Mouse (Mus musculus): ENCODE results near the gene Slc45a1. TPM values are rescaled to one million over a fixed set of nuclear protein-coding genes. Genes with fewer than 3 reads are reported as not detected.
A peak's percentile ranks its signal among the peaks of the same experiment; 100 is the strongest.

Gene Slc45a1
- polyA plus RNA-seq, 1 experiment from 2014 or later = 1.2 TPM

- no peak for DNase-seq (ENCODE audit: low spot score)
- WGBS = 42% methylated on average over 3 of the region's 3 CpGs
- H3K4me3 ChIP-seq (ENCODE audit: low read depth, low read length) = no peak overlapping the region
- H3K9ac ChIP-seq (ENCODE audit: low read depth, low read length) = peak overlapping the region; percentile 45
- no peaks in the 10 kb centered on the region for H3K9me3 ChIP-seq (ENCODE audit: control insufficient read depth, low read length)
- H3K27ac ChIP-seq (replicated peaks; ENCODE audit: low read depth, low read length) = peak overlapping the region; percentile 69
- H3K27me3 ChIP-seq (replicated peaks; ENCODE audit: control insufficient read depth, insufficient read depth, low read length) = no peaks in the 10 kb centered on the region
- peak overlapping the region; percentile 40 for H3K4me2 ChIP-seq (ENCODE audit: low read depth, low read length)
- H3K4me1 ChIP-seq (ENCODE audit: control insufficient read depth, insufficient read depth, low read length) = peaks cover 42% of the 10 kb centered on the region
- peak; percentile 61; the same call in 1 of the 2 replicates for ATAC-seq (ENCODE audit: low read depth)
- no peaks in the 10 kb centered on the region for H3K36me3 ChIP-seq (ENCODE audit: control insufficient read depth, insufficient read depth, low read length)
These were observed 68.2 kb downstream of the Slc45a1 start for GRCm38 (mm10) chr4:150583777-150584135.

GRCm38 (mm10) chr4:150582966-150583776 lies 68.8 kb downstream of the Slc45a1 start:
- H3K9me3 ChIP-seq (ENCODE audit: control insufficient read depth, low read length) = no peaks in the 10 kb centered on the region
- H3K4me1 ChIP-seq (ENCODE audit: control insufficient read depth, insufficient read depth, low read length) = peaks cover 40% of the 10 kb centered on the region
- peak; percentile 87 for DNase-seq (ENCODE audit: low spot score)
- H3K4me2 ChIP-seq (ENCODE audit: low read depth, low read length) = peak overlapping the region; percentile 40
- H3K4me3 ChIP-seq (ENCODE audit: low read depth, low read length) = no peak overlapping the region
- no peaks in the 10 kb centered on the region for H3K27me3 ChIP-seq (replicated peaks; ENCODE audit: control insufficient read depth, insufficient read depth, low read length)
- ATAC-seq (ENCODE audit: low read depth) = peak; percentile 92
- peak overlapping the region; percentile 45 for H3K9ac ChIP-seq (ENCODE audit: low read depth, low read length)
- H3K36me3 ChIP-seq (ENCODE audit: control insufficient read depth, insufficient read depth, low read length) = no peaks in the 10 kb centered on the region
- WGBS = 6% methylated on average over 12 of the region's 13 CpGs
- peak overlapping the region; percentile 69 for H3K27ac ChIP-seq (replicated peaks; ENCODE audit: low read depth, low read length)

- H3K36me3 ChIP-seq (ENCODE audit: control insufficient read depth, insufficient read depth, low read length) = peaks cover 5% of the 10 kb centered on the region; the same call in 1 of the 2 replicates
- H3K4me1 ChIP-seq (ENCODE audit: control insufficient read depth, insufficient read depth, low read length) = peaks cover 33% of the 10 kb centered on the region
- H3K4me3 ChIP-seq (ENCODE audit: low read depth, low read length) = no peak overlapping the region
- no peak overlapping the region for H3K4me2 ChIP-seq (ENCODE audit: low read depth, low read length)
- no peak overlapping the region for H3K9ac ChIP-seq (ENCODE audit: low read depth, low read length)
- 65% methylated on average over 10 of the region's 10 CpGs for WGBS
- H3K27ac ChIP-seq (replicated peaks; ENCODE audit: low read depth, low read length) = peak overlapping the region; percentile 61
- no peaks in the 10 kb centered on the region for H3K27me3 ChIP-seq (replicated peaks; ENCODE audit: control insufficient read depth, insufficient read depth, low read length)
- DNase-seq (ENCODE audit: low spot score) = no peak
- no peaks in the 10 kb centered on the region for H3K9me3 ChIP-seq (ENCODE audit: control insufficient read depth, low read length)
- ATAC-seq (ENCODE audit: low read depth) = no peak
These were observed 69.8 kb downstream of the Slc45a1 start for GRCm38 (mm10) chr4:150581931-150582723.

Other genes with a start within 250 kb of the Slc45a1 start
- 25.5 and 26.7 TPM in 2 replicates for gene Errfi1, start 201.7 kb upstream of the Slc45a1 start, polyA plus RNA-seq (2014; fragmentation: Nextera tagmentation; extraction: Ambion mirVana)

Data from embryonic facial prominence, embryonic 14.5 days (tissue).